In the genomic region with DNA sequence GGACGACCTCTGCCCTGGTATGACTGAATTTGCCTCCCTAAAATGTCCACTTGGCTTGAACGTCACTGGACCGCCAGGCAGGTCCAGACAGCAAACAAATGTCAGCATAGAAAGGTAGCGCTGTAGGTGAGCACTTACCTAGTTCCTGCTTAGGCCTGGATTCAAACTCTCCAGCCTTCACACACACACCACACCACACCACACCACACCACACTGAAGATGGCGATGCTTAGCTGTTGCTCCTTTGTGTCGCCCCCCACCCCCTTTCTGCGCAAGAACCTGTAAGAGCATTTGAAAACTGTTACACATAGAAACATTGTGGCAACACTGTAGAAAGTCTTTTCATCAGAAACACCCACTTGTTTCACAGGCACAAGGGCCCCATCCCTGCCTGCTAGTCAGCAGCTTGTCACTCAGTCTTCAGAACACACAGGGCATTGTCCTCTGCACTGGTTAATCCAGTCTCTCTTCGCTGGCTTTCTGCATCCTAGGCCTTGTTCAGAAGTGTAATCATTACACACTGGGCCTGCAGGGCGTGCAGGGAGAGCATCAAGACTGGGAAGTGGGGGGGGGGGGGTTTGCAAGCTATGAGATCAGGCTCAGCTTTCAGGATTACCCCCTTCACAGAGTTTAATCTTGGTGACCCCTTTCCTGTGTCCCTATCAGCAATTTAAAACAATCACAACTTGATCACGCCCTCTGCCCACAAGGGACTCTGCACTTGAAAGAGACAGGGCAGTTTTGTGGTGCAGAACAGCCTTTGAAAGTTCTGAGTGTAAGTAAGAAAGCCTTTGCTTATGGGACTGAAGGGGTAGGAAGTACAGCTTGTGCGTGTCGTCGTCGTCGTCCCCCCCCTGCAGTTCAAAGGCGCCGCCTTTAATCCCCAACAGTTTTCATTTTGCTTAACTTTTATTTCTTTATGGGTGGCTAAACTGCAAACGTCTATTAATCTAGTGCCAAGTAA, we compare ENCODE assay signal across 8 mouse cellular contexts.
DNase-seq lines count a peak whose midpoint lies in the region; ATAC-seq lines count a peak whose summit lies in the region.

No protein-coding gene starts in this region.

- DNase-seq in heart, postnatal 4 days = no peak
- DNase-seq in forebrain, embryonic 10.5 days (ENCODE audit: extremely low spot score, low spot score) = peak; percentile 62
- no peak for DNase-seq in thymus, postnatal 10 days (ENCODE audit: low spot score in 2 of 2)
- no peak for DNase-seq in frontal cortex, postnatal 25 days (ENCODE audit: low spot score in 2 of 2)

- H3K9me3 ChIP-seq in heart, embryonic 12.5 days (replicated peaks) = no peaks in the 10 kb centered on the region
- no peaks in the 10 kb centered on the region for H3K9me3 ChIP-seq in forebrain, embryonic 10.5 days
- H3K9me3 ChIP-seq in kidney, embryonic 16.5 days (ENCODE audit: low read length) = no peaks in the 10 kb centered on the region
- H3K9me3 ChIP-seq in neural tube, embryonic 14.5 days (ENCODE audit: control insufficient read depth, low read length) = no peaks in the 10 kb centered on the region

- no peaks in the 10 kb centered on the region for H3K27me3 ChIP-seq in heart, embryonic 12.5 days (replicated peaks)
- no peaks in the 10 kb centered on the region for H3K27me3 ChIP-seq in forebrain, embryonic 10.5 days (ENCODE audit: poor library complexity, severe bottlenecking)
- no peaks in the 10 kb centered on the region for H3K27me3 ChIP-seq in kidney, embryonic 16.5 days (ENCODE audit: insufficient read depth, low read length)
- H3K27me3 ChIP-seq in neural tube, embryonic 14.5 days (ENCODE audit: control insufficient read depth, insufficient read depth, low read length) = no peaks in the 10 kb centered on the region

- H3K4me1 ChIP-seq in heart, embryonic 12.5 days (replicated peaks) = peaks cover 11% of the 10 kb centered on the region
- H3K4me1 ChIP-seq in forebrain, embryonic 10.5 days = peaks cover 36% of the 10 kb centered on the region
- peaks cover 30% of the 10 kb centered on the region for H3K4me1 ChIP-seq in kidney, embryonic 16.5 days (ENCODE audit: insufficient read depth, low read length)
- H3K4me1 ChIP-seq in neural tube, embryonic 14.5 days (ENCODE audit: control insufficient read depth, insufficient read depth, low read length) = no peaks in the 10 kb centered on the region

- no peak for ATAC-seq in heart, embryonic 12.5 days (ENCODE audit: insufficient number of reproducible peaks, low FRiP score)
- peak; percentile 96 for ATAC-seq in kidney, embryonic 16.5 days (ENCODE audit: low FRiP score, low TSS enrichment)
- peak; percentile 49; the same call in 1 of the 2 replicates for ATAC-seq in neural tube, embryonic 14.5 days (ENCODE audit: low read depth)
- ATAC-seq in megakaryocyte, adult 5-6 weeks (ENCODE audit: poor library complexity, severe bottlenecking) = no peak

- H3K9ac ChIP-seq in heart, embryonic 12.5 days = no peak overlapping the region
- peak overlapping the region; percentile 5 for H3K9ac ChIP-seq in kidney, embryonic 16.5 days (replicated peaks; ENCODE audit: low read length)
- H3K9ac ChIP-seq in neural tube, embryonic 14.5 days (replicated peaks; ENCODE audit: low read depth, low read length) = no peak overlapping the region

- no peak overlapping the region for H3K4me3 ChIP-seq in heart, embryonic 12.5 days
- H3K4me3 ChIP-seq in forebrain, embryonic 10.5 days = peak overlapping the region; percentile 4; the same call in 1 of the 2 replicates
- H3K4me3 ChIP-seq in kidney, embryonic 16.5 days (ENCODE audit: low read length) = no peak overlapping the region
- no peak overlapping the region for H3K4me3 ChIP-seq in neural tube, embryonic 14.5 days (ENCODE audit: low read depth, low read length)

- 39% methylated on average over 18 of the region's 18 CpGs for WGBS in heart, embryonic 12.5 days
- 21% methylated on average over 18 of the region's 18 CpGs for WGBS in forebrain, embryonic 10.5 days
- WGBS in kidney, embryonic 16.5 days = 38% methylated on average over 17 of the region's 18 CpGs
- 32% methylated on average over 18 of the region's 18 CpGs for WGBS in neural tube, embryonic 14.5 days

- no peaks in the 10 kb centered on the region for H3K36me3 ChIP-seq in heart, embryonic 12.5 days
- H3K36me3 ChIP-seq in forebrain, embryonic 10.5 days (replicated peaks) = no peaks in the 10 kb centered on the region
- H3K36me3 ChIP-seq in kidney, embryonic 16.5 days (ENCODE audit: insufficient read depth, low read length) = no peaks in the 10 kb centered on the region
- H3K36me3 ChIP-seq in neural tube, embryonic 14.5 days (ENCODE audit: control insufficient read depth, insufficient read depth, low read length) = no peaks in the 10 kb centered on the region

- H3K4me2 ChIP-seq in heart, embryonic 12.5 days = no peak overlapping the region
- H3K4me2 ChIP-seq in kidney, embryonic 16.5 days (replicated peaks; ENCODE audit: low read depth, low read length) = peak overlapping the region; percentile 12
- H3K4me2 ChIP-seq in neural tube, embryonic 14.5 days (ENCODE audit: low read depth, low read length) = no peak overlapping the region

- peak overlapping the region; percentile 3; the same call in 1 of the 2 replicates for H3K27ac ChIP-seq in heart, embryonic 12.5 days (ENCODE audit: poor library complexity, severe bottlenecking)
- peak overlapping the region; percentile 79 for H3K27ac ChIP-seq in forebrain, embryonic 10.5 days
- peak overlapping the region; percentile 93 for H3K27ac ChIP-seq in kidney, embryonic 16.5 days (ENCODE audit: low read length)
- peak overlapping the region; percentile 12; the same call in 1 of the 2 replicates for H3K27ac ChIP-seq in neural tube, embryonic 14.5 days (ENCODE audit: low read depth, low read length)

Comparison
In these comparisons a context has a peak if more than half of its experiments do, and no peak if none do; other contexts are left out.
1. ATAC-seq: peak in kidney, embryonic 16.5 days (single experiment) and neural tube, embryonic 14.5 days (single experiment); none in heart, embryonic 12.5 days (single experiment) and megakaryocyte, adult 5-6 weeks (single experiment).
2. H3K27ac ChIP-seq: peak in every context shown above with its lines; median percentile 93 in kidney, embryonic 16.5 days; 79 in forebrain, embryonic 10.5 days; 12 in neural tube, embryonic 14.5 days; 3 in heart, embryonic 12.5 days.